ENCODE assay signal across 10 mouse cellular contexts in genomic region chr11:98349308-98349707, GRCm38 (mm10). TPM values are rescaled to one million over a fixed set of nuclear protein-coding genes. Genes with fewer than 3 reads are reported as not detected.
DNase-seq lines count a peak whose midpoint lies in the region; ATAC-seq and TF ChIP-seq lines count a peak whose summit lies in the region.
"Had no signal": no experiment of that assay in that cellular context is flagged by ENCODE, and none has a peak within 500 bp of the region (broad histone marks: within the 10 kb centered on the region; RNA-seq: fewer than 3 reads in every experiment).

No protein-coding gene starts in this region.

- peaks cover 35% of the 10 kb centered on the region for H3K27me3 ChIP-seq in heart, postnatal 0 days (ENCODE audit: control insufficient read depth, insufficient read depth, low read length)
- H3K27me3 ChIP-seq in embryonic facial prominence, embryonic 10.5 days (replicated peaks; ENCODE audit: low read depth, poor library complexity, severe bottlenecking): peaks cover 100% of the 10 kb centered on the region
- H3K27me3 ChIP-seq in hindbrain, embryonic 14.5 days (ENCODE audit: control insufficient read depth, insufficient read depth, low read length): peaks cover 84% of the 10 kb centered on the region
- H3K27me3 ChIP-seq in midbrain, embryonic 16.5 days (ENCODE audit: control insufficient read depth, insufficient read depth, low read depth, low read length): peaks cover 66% of the 10 kb centered on the region

- TF ChIP-seq EP300 in heart, postnatal 0 days (IDR thresholded peaks at IDR 0.05; ENCODE audit: low read depth): no peak

- intact Hi-C loops in heart, postnatal 25 days (cut with DNase I): no loop called here

- H3K9ac ChIP-seq in heart, postnatal 0 days (replicated peaks; ENCODE audit: low read depth, low read length): peak overlapping the region; percentile 36
- no peak overlapping the region for H3K9ac ChIP-seq in hindbrain, embryonic 14.5 days
- H3K9ac ChIP-seq in midbrain, embryonic 16.5 days (ENCODE audit: low read depth, low read length): no peak overlapping the region

- H3K9me3 ChIP-seq in heart, postnatal 0 days (replicated peaks; ENCODE audit: control insufficient read depth, low read length): no peaks in the 10 kb centered on the region
- H3K9me3 ChIP-seq in embryonic facial prominence, embryonic 10.5 days: no peaks in the 10 kb centered on the region
- no peaks in the 10 kb centered on the region for H3K9me3 ChIP-seq in hindbrain, embryonic 14.5 days (ENCODE audit: control insufficient read depth, low read length)
- H3K9me3 ChIP-seq in midbrain, embryonic 16.5 days (replicated peaks; ENCODE audit: control insufficient read depth, low read length, poor library complexity, severe bottlenecking): no peaks in the 10 kb centered on the region

- H3K4me3 ChIP-seq in heart, postnatal 0 days (ENCODE audit: low read depth, low read length): peak overlapping the region; percentile 49
- peak overlapping the region; percentile 62 for H3K4me3 ChIP-seq in embryonic facial prominence, embryonic 10.5 days
- 0 out of 2 replicates have a peak overlapping the region, but pooled peaks have one; percentile 1 for H3K4me3 ChIP-seq in hindbrain, embryonic 14.5 days (replicated peaks; ENCODE audit: low read length)
- peak overlapping the region; percentile 67 for H3K4me3 ChIP-seq in midbrain, embryonic 16.5 days (ENCODE audit: low read depth, low read length)

- 14% methylated on average over 9 of the region's 9 CpGs for whole genome bisulfite sequencing in heart, postnatal 0 days
- WGBS in embryonic facial prominence, embryonic 10.5 days: 2% methylated on average over 9 of the region's 9 CpGs
- WGBS in hindbrain, embryonic 14.5 days: 2% methylated on average over 9 of the region's 9 CpGs
- 4% methylated on average over 9 of the region's 9 CpGs for WGBS in midbrain, embryonic 16.5 days

- H3K27ac ChIP-seq in heart, postnatal 0 days (ENCODE audit: low read depth): no peak overlapping the region
- H3K27ac ChIP-seq in embryonic facial prominence, embryonic 10.5 days (replicated peaks): no peak overlapping the region
- H3K27ac ChIP-seq in hindbrain, embryonic 14.5 days: no peak overlapping the region
- no peak overlapping the region for H3K27ac ChIP-seq in midbrain, embryonic 16.5 days (ENCODE audit: low read length)

- H3K4me1 ChIP-seq in heart, postnatal 0 days (ENCODE audit: control insufficient read depth, insufficient read depth): 0 out of 2 replicates have a peak, but pooled peaks cover 4% of the 10 kb centered on the region
- H3K4me1 ChIP-seq in embryonic facial prominence, embryonic 10.5 days: peaks cover 29% of the 10 kb centered on the region
- peaks cover 6% of the 10 kb centered on the region; the same call in 1 of the 2 replicates for H3K4me1 ChIP-seq in hindbrain, embryonic 14.5 days (replicated peaks; ENCODE audit: control insufficient read depth, insufficient read depth, low read length)
- H3K4me1 ChIP-seq in midbrain, embryonic 16.5 days (ENCODE audit: control insufficient read depth, insufficient read depth, low read length): peaks cover 15% of the 10 kb centered on the region

- H3K4me2 ChIP-seq in heart, postnatal 0 days (ENCODE audit: low read depth, low read length): peak overlapping the region; percentile 71
- peak overlapping the region; percentile 93; the same call in 1 of the 2 replicates for H3K4me2 ChIP-seq in hindbrain, embryonic 14.5 days (replicated peaks)
- H3K4me2 ChIP-seq in midbrain, embryonic 16.5 days (ENCODE audit: low read length): peak overlapping the region; percentile 100; the same call in 1 of the 2 replicates

- no peak for ATAC-seq in heart, postnatal 0 days (ENCODE audit: insufficient read depth, low read depth)
- ATAC-seq in hindbrain, embryonic 14.5 days (ENCODE audit: low FRiP score): no peak
- ATAC-seq in midbrain, embryonic 16.5 days: no peak

- no peak for TF ChIP-seq CTCF in heart, postnatal 0 days (IDR thresholded peaks at IDR 0.05; ENCODE audit: low read depth)

- no peaks in the 10 kb centered on the region for H3K36me3 ChIP-seq in heart, postnatal 0 days (replicated peaks; ENCODE audit: control insufficient read depth, insufficient read depth, low read length)
- no peaks in the 10 kb centered on the region for H3K36me3 ChIP-seq in embryonic facial prominence, embryonic 10.5 days (replicated peaks)
- H3K36me3 ChIP-seq in hindbrain, embryonic 14.5 days (replicated peaks; ENCODE audit: control insufficient read depth, insufficient read depth): no peaks in the 10 kb centered on the region
- no peaks in the 10 kb centered on the region for H3K36me3 ChIP-seq in midbrain, embryonic 16.5 days (ENCODE audit: control insufficient read depth, insufficient read depth, low read length)

- DNase-seq in heart, postnatal 0 days (ENCODE audit: low spot score): no peak
- no peak for DNase-seq in heart, postnatal 25 days (ENCODE audit: low spot score)
- DNase-seq in embryonic facial prominence, embryonic 10.5 days (ENCODE audit: low spot score): peak; percentile 17
- no peak for DNase-seq in hindbrain, embryonic 14.5 days (ENCODE audit: low spot score)
- DNase-seq in right cerebral cortex, adult 18-20 months: no peak
- no peak for DNase-seq in adipocyte (ENCODE audit: low spot score)
- no peak for DNase-seq in spleen, postnatal 4 days (ENCODE audit: low spot score in 2 of 2)
- DNase-seq: thymus, postnatal 14 days had no signal

RNA-seq across cellular contexts. Expression of gene Ppp1r1b, which starts 1.1 kb away (rescaled TPM):
- 16.3 and 18.6 TPM in 2 replicates for total RNA-seq in heart, postnatal 0 days (2014; rRNA removed; ENCODE audit: low replicate concordance)
- 32.1 and 38.5 TPM in 2 replicates for polyA plus RNA-seq in heart, postnatal 0 days (2015; fragmentation: Nextera tagmentation; extraction: Ambion mirVana)
- total RNA-seq in heart, postnatal 25 days (2021): 1 to 10 TPM; 5.3 to 5.8 TPM
- 0.26 and 0.30 TPM in 2 replicates for polyA plus RNA-seq in embryonic facial prominence, embryonic 10.5 days (2016; fragmentation: Nextera tagmentation; extraction: Ambion mirVana)
- 3.0 and 3.3 TPM in 2 replicates for polyA plus RNA-seq in hindbrain, embryonic 14.5 days (2014; fragmentation: Nextera tagmentation; extraction: Ambion mirVana)
- polyA plus RNA-seq in midbrain, embryonic 16.5 days (2015; fragmentation: Nextera tagmentation; extraction: Ambion mirVana): 2.4 and 2.9 TPM in 2 replicates

RNA-seq across cellular contexts. Expression of gene Stard3, which starts 8.9 kb away (rescaled TPM):
- total RNA-seq in heart, postnatal 0 days (2014; rRNA removed; ENCODE audit: low replicate concordance): 44.8 and 53.6 TPM in 2 replicates
- polyA plus RNA-seq in heart, postnatal 0 days (2015; fragmentation: Nextera tagmentation; extraction: Ambion mirVana): 34.7 and 35.3 TPM in 2 replicates
- 10 to 100 TPM; 19.7 to 24.9 TPM for total RNA-seq in heart, postnatal 25 days (2021)
- 40.8 and 41.7 TPM in 2 replicates for polyA plus RNA-seq in embryonic facial prominence, embryonic 10.5 days (2016; fragmentation: Nextera tagmentation; extraction: Ambion mirVana)
- 33.9 and 36.8 TPM in 2 replicates for polyA plus RNA-seq in hindbrain, embryonic 14.5 days (2014; fragmentation: Nextera tagmentation; extraction: Ambion mirVana)
- polyA plus RNA-seq in midbrain, embryonic 16.5 days (2015; fragmentation: Nextera tagmentation; extraction: Ambion mirVana): 32.9 and 37.0 TPM in 2 replicates

RNA-seq across cellular contexts. Expression of gene Neurod2, which starts 19.9 kb away (rescaled TPM):
- total RNA-seq in heart, postnatal 0 days (2014; rRNA removed; ENCODE audit: low replicate concordance): not detected in 2 replicates
- not detected in 2 replicates for polyA plus RNA-seq in heart, postnatal 0 days (2015; fragmentation: Nextera tagmentation; extraction: Ambion mirVana)
- not detected for total RNA-seq in heart, postnatal 25 days (2021)
- polyA plus RNA-seq in embryonic facial prominence, embryonic 10.5 days (2016; fragmentation: Nextera tagmentation; extraction: Ambion mirVana): 0.08 TPM in 1 of 2 replicates, not detected in the other
- polyA plus RNA-seq in hindbrain, embryonic 14.5 days (2014; fragmentation: Nextera tagmentation; extraction: Ambion mirVana): 21.7 and 25.5 TPM in 2 replicates
- 4.5 and 5.6 TPM in 2 replicates for polyA plus RNA-seq in midbrain, embryonic 16.5 days (2015; fragmentation: Nextera tagmentation; extraction: Ambion mirVana)
- total RNA-seq: gastrocnemius, adult 18-20 months had no signal

RNA-seq across cellular contexts. Expression of gene Tcap, which starts 34.3 kb away (rescaled TPM):
- total RNA-seq in heart, postnatal 0 days (2014; rRNA removed; ENCODE audit: low replicate concordance): 293 and 299 TPM in 2 replicates
- polyA plus RNA-seq in heart, postnatal 0 days (2015; fragmentation: Nextera tagmentation; extraction: Ambion mirVana): 455 and 518 TPM in 2 replicates
- 1,000 to 10,000 TPM; 1,084 to 2,520 TPM for total RNA-seq in heart, postnatal 25 days (2021)
- not detected in 2 replicates for polyA plus RNA-seq in embryonic facial prominence, embryonic 10.5 days (2016; fragmentation: Nextera tagmentation; extraction: Ambion mirVana)
- polyA plus RNA-seq in hindbrain, embryonic 14.5 days (2014; fragmentation: Nextera tagmentation; extraction: Ambion mirVana): not detected in 2 replicates
- 0.22 TPM in 1 of 2 replicates, not detected in the other for polyA plus RNA-seq in midbrain, embryonic 16.5 days (2015; fragmentation: Nextera tagmentation; extraction: Ambion mirVana)

RNA-seq across cellular contexts. Expression of gene Pnmt, which starts 36.9 kb away (rescaled TPM):
- total RNA-seq in heart, postnatal 0 days (2014; rRNA removed; ENCODE audit: low replicate concordance): 4.2 TPM in 1 of 2 replicates, not detected in the other
- 0.26 TPM in 1 of 2 replicates, not detected in the other for polyA plus RNA-seq in heart, postnatal 0 days (2015; fragmentation: Nextera tagmentation; extraction: Ambion mirVana)
- 1 to 10 TPM; 1.3 to 1.7 TPM for total RNA-seq in heart, postnatal 25 days (2021)
- polyA plus RNA-seq in embryonic facial prominence, embryonic 10.5 days (2016; fragmentation: Nextera tagmentation; extraction: Ambion mirVana): 0.17 and 0.30 TPM in 2 replicates
- polyA plus RNA-seq in hindbrain, embryonic 14.5 days (2014; fragmentation: Nextera tagmentation; extraction: Ambion mirVana): 3.0 and 3.4 TPM in 2 replicates
- 1.5 and 1.7 TPM in 2 replicates for polyA plus RNA-seq in midbrain, embryonic 16.5 days (2015; fragmentation: Nextera tagmentation; extraction: Ambion mirVana)

Comparison
In these comparisons a context has a peak if more than half of its experiments do, and no peak if none do; other contexts are left out.
1. H3K4me3 ChIP-seq: peak in every context shown above with its lines; median percentile 67 in midbrain, embryonic 16.5 days; 62 in embryonic facial prominence, embryonic 10.5 days; 49 in heart, postnatal 0 days; 1 in hindbrain, embryonic 14.5 days.